Mouse (Mus musculus): Measurements from ENCODE around the gene Ssh2.

Ssh2 gene

DNA sequence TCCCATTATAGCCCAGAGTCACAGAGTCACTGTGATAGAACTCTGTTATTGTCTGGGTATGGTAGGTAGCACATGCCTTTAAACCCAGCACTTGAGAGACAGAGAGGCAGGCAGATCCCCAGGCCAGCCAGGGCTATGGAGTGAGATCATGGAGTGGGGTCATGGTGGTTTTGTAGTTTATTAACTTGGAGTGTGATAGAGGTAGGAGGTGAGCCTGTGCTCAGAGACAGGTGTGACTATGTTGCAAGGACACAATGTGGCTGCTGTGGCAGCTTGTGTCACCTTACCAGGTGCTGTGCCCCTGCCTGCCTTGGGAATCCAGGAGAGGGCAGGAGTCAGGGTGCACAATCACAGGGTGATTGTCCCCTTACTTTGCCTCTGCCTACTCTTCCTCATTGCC lies 279.4 kb downstream of the Ssh2 start:
- no peak for DNase-seq

DNA sequence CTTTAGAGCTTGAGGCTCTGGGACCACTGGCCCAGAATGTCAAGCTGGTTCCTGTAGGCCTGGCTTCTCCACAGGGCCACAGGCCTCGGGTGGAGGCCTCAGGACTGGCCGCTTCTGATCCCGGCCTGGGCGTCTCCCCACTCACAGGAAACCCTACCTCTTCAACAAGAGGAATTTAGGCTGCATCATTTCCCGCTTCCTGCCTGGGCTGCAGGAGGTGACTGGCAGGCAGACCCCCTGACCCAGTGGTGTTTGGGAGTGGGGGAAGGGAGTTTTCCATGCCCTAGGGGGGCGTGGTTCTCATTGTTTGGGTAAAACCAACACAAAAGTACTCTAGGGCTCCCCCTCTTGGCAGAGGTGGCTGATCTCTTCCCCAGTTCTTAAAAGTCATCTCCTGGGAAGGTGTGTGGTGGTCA lies 281.3 kb downstream of the Ssh2 start:
- DNase-seq = peak; percentile 67

GRCm38 (mm10) chr11:77497851-77498250 lies 281.8 kb downstream of the Ssh2 start:
- DNase-seq = no peak

DNA sequence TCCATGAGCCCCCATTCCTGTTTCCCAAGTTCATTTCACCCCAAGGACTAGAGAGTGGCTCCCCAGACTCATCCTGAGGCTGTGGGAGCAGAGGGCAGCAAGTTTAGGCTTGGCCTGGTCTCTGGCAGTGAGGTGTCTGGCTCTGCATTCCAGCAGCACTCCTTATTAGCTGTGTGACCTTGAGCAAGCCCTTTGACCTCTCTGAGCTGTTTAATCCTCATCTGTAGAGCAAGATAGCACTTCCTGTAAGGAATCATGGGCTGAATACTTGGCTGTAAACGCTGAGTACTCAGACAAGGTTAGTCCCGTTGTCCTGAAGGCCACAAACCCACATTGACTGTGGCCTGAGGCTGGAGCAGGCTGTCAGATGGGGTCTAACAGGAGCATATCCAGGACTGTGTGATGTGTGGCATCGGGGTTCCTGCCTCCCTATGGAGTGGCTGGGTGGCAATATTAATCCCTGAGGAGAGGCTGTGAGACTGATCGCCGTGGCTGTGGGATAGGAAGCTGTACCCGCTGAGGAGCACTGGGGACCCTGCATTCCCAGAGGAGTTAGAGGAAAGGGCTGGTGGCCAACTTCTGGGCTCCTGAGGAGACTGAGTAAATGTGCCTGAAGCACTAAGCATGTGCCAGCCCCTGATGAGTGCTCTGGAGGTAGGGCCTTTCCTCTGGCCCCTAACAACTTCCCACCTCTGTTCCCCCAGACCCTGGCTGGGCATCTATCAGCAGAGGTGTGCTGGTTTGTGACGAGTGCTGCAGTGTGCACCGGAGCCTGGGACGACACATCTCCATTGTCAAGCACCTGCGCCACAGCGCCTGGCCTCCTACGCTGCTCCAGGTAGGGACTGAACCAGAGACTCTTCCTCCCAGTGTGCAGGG lies 282.4 kb downstream of the Ssh2 start:
- DNase-seq = no peak

DNA sequence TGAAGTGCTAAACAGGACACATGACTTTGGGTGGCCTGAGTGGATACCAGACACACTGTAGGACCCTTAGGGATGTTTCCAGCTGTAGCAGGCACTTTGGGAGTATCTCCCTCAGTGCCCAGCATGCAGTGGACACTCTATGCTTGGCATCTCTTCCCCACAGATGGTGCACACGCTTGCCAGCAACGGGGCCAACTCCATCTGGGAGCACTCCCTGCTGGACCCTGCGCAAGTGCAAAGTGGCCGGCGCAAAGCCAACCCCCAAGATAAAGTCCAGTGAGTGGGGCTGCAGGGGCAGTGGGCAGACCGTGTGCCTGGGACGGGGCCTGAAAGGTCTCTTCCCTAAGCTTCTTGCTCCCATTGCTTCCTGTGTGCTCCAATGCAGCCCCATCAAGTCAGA lies 283.3 kb downstream of the Ssh2 start:
- DNase-seq = no peak

DNA sequence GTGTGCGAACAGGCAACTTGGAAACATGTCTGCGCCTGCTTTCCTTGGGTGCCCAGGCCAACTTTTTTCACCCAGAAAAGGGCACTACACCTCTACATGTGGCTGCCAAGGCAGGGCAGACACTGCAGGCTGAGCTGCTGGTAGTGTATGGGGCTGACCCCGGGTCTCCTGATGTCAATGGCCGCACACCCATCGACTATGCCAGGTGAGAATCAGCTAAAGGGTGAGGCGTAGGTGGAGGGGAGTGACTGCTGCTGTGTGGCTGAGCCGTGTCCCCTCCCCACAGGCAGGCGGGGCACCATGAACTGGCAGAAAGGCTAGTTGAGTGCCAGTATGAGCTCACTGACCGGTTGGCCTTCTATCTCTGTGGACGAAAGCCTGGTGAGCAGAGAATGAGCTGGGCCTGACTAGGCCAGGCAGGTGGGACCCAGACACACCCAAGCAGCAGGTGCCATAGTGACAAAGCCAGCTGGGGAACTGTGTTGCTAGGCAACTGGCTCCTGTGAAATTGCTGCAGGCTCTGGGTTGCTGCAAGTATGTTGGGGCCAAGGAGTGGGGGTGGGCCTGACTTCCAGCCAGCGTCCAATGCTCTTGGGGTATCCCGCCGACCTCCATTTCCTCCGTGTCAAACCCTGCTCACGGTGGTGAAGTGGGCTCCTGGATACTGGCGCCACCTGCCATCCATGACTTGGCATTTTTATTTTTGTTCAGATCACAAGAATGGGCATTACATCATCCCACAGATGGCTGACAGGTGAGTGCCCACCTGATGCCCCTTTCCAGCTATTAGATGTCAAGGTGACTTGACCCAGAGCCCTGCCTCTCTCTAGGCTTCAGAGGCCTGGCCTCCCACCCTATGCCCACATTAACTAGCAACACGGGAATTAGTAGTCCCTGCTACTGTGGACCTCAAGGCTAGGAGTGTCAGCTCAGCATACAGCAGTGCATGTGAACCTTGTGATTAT lies 284.6 kb downstream of the Ssh2 start:
- no peak for DNase-seq

DNA sequence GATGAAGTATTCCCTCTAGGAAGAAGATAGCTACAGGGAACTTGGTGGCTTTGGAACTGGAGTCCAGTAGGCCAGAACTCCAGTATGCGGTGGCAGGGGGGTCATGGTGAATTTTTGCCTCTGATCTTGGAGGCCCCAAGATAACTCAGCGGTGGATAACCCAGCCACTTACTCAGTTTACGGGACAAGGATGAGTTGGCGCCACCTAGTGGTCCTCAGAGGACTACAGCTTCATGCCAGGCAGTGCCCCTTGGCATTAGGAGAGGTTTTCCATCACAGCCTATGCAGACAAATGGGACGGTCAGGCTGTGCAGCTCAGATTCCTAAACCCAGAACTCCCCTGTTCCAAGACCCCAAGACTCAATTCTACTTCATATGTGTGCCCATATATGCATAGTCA lies 285.3 kb downstream of the Ssh2 start:
- DNase-seq = peak; percentile 77

DNA sequence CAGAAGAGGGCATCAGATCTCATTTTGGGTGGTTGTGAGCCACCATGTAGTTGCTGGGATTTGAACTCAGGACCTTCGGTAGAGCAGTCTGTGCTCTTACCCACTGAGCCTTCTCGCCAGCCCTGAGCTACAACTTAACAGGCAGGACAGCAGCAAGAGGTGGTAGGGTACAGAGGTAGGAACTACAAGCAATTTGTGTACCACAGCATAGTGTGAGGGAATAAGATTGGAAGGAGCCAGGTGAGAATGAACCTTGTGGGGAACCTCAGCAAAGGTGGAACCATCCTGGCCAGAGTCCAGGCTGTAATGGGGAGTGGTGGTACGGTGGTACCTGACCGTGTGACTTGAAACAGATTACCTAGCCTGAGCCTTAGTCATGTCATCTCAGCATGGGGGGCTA lies 285.9 kb downstream of the Ssh2 start:
- DNase-seq = no peak

GRCm38 (mm10) chr11:77502481-77502880 lies 286.4 kb downstream of the Ssh2 start:
- no peak for DNase-seq

DNA sequence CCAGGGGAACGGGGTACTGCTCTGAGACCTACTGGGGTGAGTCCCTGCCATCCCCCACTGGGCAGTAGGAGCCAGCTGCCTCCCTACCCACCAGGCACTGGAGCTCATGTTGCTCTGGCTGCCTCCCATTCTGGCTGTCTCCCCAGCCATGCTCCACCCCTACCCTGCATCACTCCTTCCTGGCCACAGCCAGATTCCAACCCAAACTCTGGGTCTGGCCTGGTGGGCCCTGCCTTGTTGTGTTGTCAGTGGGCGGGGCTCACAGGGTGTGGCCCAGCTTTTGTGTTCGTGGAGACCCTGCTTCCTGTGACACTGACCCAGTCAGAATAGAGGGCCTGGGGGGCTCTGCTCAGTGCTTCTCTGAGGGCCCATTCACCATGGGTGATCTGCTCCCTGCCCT lies 287.4 kb downstream of the Ssh2 start:
- DNase-seq = no peak

DNA sequence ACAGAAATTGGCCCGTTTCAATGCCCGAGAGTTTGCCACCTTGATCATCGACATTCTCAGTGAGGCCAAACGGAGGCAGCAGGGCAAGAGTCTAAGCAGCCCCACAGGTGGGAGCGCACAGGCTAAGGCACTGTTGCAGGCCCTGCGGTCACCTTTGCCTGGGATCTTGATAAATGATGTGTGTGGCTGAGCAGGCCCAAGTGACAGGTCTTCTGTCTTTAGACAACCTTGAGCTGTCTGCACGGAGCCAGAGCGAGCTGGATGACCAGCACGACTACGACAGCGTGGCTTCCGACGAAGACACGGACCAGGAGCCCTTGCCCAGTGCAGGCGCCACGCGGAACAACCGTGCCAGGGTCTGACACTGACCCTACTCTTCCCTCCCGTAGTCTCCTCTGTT lies 288.3 kb downstream of the Ssh2 start:
- DNase-seq = no peak

DNA sequence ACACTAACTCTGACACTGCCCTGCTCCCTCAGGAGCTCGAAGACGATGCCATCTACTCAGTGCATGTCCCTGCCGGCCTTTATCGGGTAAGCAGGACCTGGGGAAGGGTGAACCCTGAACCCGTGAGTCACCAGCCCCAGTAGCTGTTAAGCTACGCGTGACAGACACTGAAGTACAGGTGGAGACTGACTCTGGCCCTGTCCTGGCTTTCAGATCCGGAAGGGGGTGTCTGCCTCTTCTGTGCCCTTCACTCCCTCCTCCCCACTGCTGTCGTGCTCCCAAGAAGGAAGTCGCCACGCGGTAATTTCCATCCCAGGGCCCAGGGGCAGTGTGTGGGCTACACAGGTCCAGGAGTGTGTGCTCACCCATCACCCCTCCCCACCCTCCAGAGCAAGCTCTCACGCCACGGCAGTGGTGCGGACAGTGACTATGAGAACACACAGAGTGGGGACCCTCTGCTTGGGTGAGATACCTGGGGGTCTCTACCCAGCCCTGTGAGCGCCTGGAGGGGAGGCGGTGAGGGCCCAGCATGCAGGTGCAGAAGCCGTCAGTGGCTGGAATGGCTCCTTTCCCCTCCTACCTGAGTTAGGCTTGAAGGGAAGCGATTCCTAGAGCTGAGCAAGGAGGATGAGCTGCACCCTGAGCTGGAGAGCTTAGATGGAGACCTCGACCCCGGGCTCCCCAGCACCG lies 289.3 kb downstream of the Ssh2 start:
- DNase-seq = no peak

DNA sequence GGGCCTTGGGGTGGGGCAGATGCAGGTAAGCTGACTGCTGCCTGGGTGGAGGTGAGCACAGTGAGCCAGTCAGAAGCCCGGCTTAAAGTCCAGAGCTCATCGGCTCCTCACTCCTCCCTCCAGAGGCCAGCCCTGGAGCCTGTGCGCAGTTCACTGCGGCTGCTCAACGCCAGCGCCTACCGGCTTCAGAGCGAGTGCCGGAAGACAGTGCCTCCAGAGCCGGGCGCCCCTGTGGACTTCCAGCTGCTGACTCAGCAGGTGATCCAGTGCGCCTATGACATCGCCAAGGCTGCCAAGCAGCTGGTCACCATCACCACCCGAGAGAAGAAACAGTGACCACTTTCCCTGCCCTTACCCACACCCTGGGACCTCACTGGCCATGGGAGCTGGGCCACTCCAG lies 290.2 kb downstream of the Ssh2 start:
- DNase-seq = no peak

GRCm38 (mm10) chr11:77506941-77507340 lies 290.9 kb downstream of the Ssh2 start:
- no peak for DNase-seq

DNA sequence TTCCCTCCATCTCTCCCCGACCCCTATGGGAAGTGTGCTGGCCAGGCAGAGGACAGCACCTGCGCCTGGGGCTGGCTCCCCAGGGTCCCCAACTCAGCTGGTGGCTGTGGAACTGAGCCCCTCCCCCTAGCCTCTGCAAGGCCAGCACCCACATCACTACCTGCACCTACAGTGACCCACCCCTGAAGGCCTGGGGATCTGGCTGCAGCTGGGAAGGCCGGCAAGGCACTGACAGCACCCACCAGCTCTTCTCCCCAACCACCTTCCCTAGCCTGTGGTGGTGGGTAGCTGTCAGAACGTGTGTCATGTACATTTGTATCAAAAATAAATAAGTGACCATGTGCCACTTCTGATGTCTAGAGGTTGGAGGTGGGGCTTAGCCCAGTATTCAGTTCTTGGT lies 291.3 kb downstream of the Ssh2 start:
- DNase-seq = no peak

- peak; percentile 88 for DNase-seq
Observed at GRCm38 (mm10) chr11:77508068-77509021, 292.3 kb downstream of the Ssh2 start.

Data from liver (tissue).